Mouse (Mus musculus): Measurements from ENCODE around the gene Heatr5a.

Heatr5a gene

DNA sequence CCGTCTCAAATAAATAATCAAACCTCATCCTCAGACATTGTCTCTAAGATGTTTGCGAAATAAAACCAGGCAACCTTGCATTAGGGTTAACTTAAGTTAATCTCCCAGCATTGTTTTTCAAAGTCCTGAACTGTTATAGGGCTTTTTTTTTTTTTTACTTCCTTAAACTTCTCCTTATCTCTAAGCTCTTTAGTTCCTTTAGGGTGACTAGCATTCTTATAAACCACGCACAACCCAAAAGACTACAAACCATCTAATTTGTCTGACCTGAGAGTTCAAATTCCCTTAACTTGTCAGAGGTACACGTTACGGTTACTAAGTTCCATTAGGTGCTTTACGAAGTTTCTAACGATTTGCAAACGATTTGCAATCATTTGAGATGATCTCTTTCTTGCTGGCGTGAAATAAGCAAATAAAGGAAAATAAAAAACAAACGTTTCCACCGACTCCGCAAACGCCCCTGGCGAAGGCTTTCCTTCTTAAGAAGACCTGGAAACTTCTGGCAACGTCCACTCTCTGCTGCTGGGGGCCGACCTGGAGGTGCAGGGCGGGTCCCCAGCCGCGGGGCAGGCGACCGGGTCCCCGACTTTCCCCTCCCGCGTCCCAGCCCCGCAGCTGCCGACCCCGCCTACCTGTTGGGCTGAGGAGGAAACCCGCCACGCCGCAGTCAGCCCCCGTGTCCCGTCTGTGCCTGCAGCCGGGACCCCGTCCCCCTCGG, 610 bp downstream of the Heatr5a start:
- no peak for DNase-seq

DNA sequence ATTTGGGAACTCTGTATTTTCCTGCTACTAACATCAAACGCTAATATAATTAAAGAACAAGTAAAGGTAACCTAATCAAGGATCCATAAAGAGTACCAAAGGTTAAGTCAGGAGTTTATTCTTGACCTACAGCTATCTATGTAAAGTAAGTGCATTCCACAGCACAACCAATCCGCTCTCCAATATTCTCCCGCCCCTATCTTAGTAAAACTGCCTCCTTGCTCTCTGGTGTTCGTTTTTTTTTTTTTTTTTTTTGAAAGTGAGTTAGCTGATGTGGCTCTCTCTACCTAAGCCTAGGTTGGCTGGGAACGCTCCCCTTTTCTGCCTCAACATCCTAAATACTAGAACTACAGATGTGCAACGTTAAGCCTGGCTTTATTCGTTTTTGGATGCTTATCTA, 1.2 kb downstream of the Heatr5a start:
- DNase-seq, result no peak

DNA sequence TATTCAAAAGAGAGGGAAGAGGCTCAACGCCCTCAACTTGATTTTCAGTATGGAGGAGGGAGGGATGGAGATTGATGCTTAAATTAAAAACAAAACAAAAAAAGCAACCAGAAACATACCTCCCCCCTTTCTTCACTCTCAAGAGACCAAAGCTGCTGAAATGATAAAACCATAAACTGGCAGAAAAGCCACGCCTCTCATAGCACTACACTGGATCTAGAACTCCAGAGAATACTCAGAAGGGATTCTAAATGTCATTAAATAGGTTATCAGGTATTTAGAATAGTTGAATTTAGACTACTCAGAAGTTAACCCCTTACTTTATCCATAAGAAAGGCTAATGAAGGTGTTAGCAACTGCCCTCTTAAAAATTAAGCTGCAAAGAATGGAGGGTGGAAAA, 2.0 kb downstream of the Heatr5a start:
- no peak for DNase-seq

DNA sequence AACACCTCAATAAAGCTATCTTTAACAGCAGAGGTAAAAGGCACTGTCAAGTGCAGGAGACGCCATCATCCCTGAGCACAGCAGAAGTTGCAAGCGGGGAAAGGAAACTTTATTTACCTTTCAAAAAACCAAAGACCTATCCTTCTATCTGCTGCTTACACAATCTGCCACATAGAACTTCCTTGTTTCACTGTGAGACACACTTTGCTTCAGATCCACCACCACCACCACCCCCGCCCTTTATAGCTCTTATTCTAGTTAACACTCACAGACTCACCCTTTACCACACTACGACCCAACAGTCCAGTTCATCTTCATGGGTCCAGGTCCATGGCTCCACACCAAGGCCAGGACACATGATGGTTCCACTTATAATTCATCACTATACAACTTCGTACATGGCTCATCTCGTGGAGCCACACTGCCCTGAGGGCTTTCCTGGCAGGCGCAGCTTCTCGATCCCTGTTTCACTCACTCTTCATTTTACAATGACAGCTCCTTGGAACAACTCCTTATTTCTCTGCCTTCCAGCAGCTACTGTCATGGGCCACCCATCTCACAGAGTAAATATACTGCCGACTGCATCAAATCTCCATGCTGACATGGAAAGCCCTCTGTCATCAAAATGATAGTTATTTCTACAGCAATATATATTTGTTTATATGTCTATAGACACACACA, 3.1 kb downstream of the Heatr5a start:
- DNase-seq, result no peak

DNA sequence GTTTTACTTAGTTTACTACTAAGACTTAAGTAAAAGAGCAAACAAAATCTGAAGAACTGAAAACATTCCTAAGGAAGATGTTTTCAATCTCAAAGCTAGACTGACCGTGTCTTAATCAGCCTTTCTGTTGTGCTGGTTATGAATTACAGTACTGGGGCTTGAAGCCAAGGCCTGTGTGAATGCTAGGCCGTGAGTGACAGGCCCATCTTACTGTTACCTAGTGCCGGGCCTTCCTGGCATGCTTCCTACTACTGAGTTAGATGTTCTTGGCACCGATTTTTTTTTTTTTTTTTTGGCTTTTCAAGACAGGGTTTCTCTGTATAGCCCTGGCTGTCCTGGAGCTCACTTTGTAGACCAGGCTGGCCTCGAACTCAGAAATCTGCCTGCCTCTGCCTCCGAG, 13.5 kb downstream of the Heatr5a start:
- no peak for DNase-seq

DNA sequence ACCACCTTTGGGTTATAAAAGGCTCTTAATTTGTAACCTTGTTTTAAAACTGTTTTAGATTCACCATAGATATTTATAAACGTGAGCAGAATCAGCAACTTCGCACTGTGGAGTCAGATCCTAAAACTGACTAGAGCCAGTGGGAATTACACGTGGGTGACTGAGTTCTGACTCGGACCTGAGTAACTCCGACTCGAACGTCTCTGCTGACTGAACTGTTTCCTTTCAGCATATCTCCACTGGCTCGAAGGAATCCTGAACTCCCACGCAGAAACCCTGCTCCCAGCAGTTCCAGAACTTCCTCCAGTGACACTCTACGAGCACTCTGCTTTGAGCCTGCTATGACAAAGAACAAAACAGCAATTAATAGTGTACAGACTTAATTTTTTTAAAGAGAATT, 18.8 kb downstream of the Heatr5a start:
- DNase-seq, result no peak

DNA sequence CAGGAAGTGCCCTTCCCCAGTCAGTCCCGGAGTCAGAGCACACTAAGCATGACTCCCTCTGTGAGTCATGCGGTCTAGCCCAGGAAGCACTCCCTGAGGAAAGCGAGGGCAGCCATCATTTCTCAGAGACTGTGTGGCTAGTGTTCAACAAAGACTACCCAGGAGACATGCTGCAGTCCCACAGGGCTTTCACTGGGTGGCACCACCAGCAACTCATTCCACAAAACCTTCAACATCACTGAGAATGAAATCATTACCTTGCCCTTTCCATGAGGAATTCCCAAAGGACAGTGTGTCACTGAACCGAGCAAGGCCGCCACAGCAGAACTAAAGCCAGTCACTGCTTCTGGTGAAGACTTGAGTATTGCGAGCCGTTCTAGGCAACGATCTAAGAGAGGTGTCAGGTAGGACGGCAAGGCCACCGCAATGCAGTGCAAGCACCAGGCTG, 23.6 kb downstream of the Heatr5a start:
- no peak for DNase-seq

DNA sequence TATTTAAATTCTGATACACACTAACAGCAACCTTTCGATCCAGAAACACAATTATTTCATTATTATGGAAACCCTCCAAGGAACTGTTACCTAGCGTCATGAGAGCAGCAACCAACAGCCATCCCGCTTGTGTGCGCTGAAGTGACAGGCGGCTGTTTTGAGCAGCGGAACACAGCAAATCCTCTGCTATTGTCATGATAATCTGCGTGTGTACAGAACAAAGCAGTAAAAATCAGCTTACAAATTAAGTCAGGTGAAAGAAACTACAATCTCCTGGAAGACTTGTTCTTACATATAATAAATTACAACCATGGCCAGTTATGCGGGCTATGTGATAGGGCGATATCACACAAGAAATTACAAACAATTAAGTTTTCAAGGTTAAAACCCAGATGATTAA, 25.8 kb downstream of the Heatr5a start:
- DNase-seq, result no peak

DNA sequence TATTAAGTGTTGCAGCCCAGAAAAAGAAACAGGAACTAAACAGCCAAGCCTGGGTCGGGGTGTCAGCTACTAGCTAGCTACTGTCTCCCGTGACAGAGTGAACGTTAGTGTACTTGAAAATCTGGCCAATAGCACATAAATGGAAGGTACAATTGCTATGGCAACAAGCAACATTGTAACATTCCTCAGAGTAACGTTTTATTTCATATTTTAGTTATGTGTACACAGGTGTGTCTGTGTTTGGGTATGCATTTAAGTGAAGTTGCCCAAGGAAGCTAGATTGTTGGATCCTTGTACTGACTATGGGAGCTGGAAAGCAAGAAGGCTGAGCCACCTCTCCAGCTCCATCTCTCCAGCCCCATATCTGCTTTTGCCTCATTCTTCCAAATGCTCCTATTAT, 31.3 kb downstream of the Heatr5a start:
- DNase-seq, result no peak

DNA sequence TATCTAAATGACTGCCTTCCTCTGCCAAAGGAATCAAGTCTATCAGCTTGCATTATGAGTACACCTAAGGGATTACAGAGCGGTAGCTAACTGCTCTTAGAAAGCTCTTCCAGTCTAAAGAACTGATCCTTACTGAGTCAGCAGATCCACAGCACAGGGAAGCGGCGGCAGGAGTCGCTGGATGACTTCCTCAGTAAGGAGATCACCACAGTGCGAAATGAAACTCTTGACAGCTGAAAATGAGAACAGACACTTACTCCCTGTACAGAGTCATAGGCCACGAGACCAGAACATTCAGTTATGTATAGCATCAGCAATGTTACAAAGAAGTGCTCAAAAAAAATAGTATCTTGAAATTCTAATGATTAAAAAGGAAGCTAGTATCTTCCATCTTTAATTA, 33.2 kb downstream of the Heatr5a start:
- no peak for DNase-seq

DNA sequence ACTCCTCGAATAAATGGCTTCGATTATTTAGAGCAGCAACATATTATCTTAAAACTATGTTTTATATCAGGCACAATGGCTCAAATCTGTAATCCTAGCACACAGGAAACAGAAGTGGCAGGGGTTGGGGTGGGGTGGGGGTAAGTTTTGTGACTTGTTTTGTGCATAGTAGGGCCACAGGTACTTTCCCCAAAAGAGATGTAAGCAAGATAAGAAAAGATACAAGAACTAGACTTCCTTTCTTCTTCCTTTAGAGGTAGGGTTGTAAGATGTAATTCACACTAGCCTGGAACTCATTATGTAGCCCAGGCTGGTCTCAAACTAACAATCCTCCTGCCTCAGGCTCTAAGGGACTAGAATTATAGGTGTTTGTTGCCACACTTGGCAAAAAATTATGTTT, 41.5 kb downstream of the Heatr5a start:
- no peak for DNase-seq

DNA sequence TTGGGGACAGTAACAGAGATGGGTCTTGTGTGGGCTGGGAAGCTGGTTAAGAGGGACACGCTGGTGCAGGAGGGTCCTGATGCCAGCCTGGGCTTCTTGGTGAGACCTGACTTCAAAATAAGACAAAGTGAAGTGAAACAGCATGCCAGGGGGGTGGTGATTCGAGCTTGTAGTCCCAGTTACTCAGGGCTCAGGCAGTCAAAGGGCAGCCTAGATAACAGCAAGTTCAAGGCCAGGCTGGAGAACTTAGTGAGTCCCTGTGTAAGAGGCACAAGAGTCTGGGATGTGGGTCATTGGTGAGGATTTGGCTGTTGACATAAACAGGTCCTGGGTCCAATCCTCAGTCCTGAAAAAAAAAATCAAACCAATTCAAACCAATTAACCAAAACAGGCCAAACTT, 53.9 kb downstream of the Heatr5a start:
- DNase-seq, result no peak

DNA sequence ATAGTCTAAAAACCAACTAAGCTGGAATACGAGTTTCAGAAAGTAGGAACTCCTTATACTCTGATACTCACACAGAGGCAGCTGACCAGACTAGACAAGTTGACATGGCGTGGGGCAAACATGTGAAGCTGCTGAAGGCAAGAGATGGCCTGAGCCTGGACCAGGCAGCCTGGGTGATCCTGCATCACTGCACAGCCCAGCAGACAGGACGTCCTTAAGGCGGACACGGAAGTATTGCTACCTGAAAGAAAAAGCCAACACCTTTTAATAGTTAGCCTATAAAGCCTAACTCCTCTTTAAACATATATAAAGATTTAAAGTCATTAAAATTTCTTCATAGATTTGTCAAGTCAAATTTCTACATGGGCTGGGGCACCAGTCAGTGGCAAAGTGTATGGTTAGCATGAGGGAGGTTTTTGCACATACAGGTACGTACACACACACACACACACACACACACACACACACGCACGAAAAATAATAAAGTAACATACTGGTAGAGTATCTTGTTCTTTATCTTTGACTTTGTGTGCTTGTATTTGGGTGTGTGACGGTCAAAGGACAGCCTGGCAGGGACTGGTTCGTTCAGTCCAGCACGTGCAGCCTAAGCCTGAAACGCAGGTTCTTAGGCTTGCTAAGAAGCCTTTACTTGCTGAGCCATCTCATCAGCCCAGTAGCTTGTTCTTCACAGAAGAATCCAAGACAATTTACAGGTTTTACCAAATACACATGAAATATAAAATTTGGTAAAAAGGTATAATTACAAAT, 56.0 kb downstream of the Heatr5a start:
- no peak for DNase-seq

DNA sequence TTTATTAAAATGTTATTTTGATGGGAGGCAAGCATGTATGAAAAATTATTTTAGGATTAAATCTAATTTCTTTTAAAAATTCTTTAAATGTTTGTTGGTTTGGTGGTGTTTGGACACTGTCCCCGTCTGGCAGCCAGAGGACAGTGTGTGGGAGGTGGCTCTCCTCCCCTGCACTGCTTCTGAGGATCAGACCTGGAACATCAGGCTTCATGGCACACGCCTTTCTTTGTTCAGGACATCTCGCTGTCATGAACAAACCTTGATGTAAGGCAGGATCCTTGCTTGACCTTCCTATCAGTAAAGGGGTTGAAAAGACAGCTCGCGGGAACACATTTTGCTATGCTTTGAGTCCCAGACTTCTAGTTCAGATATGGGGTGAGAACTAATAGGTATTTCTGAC, 61.9 kb downstream of the Heatr5a start:
- no peak for DNase-seq

DNA sequence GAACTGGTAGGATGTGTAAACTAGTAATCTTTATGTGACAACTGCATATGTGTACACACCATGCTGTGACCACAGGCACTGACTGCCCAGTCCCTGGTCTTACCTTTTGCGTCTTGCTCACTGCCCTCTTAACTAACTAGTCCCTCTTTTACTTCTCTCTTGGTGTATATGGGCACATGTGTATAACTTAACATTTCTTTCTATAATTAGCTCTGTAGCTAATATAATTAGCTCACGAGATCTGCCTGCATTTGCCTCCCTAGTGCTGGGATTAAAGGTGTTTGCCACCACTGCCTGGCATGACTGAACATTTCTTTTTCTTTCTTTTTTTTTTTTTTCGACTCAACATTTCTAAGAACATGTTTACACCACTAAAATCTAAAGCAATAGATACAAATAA, 63.6 kb downstream of the Heatr5a start:
- DNase-seq, result no peak

DNA sequence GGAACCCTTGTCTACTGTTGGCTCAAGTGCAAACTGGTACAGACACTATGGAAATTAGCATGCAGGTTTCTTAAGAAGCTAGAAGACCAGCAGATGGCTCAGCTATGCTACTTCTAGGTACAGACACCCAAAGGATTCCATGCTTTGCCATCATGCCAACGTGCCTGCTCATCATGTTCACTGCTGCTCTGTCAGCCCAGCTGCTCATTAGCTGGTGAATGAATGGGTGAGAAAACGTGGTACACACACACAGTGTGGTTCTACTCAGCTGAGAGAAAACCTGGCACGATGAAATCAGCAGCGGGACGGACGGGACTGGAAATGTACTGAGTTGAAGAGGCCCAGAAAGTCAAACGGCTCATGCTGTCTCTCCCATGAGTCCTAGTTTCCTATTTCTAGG, 70.6 kb downstream of the Heatr5a start:
- no peak for DNase-seq

DNA sequence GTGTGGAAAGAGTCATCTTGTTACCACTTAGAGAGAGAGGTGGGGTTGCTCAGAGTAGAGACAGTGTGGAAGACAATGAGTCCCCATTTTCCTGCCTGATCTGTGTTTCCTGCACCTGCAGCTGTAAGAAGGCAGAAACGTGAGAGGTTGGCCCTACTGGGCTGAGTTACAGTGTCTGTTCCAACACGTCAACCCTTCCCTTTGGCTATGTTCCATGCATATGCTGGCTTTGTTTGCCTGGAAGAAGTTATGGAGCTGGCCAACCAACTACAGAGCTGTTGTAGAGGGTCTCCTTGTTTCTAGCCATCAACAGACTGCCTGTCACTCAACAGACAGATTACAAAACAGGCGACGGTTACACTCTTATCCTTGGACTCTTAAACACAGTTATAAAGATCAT, 74.2 kb downstream of the Heatr5a start:
- DNase-seq, result no peak

DNA sequence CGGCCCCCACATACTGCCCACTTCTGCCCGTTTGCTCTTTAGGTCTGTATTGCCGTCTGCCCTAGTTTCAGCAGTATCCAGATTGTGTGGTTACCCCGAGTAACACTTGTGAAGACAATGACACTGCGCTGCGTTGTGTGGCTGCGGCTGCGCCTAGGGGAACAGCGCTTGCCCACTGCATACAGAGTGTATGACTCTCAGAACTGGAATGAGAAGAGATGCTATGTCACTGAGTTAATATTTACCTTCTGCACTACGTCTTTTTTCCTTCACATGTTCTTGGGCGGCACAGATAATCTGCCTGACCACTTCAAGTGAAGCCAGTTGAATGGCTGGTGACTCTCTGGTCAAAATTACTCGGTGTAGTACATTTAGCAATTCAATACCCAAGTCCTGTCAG, 82.5 kb downstream of the Heatr5a start:
- no peak for DNase-seq

DNA sequence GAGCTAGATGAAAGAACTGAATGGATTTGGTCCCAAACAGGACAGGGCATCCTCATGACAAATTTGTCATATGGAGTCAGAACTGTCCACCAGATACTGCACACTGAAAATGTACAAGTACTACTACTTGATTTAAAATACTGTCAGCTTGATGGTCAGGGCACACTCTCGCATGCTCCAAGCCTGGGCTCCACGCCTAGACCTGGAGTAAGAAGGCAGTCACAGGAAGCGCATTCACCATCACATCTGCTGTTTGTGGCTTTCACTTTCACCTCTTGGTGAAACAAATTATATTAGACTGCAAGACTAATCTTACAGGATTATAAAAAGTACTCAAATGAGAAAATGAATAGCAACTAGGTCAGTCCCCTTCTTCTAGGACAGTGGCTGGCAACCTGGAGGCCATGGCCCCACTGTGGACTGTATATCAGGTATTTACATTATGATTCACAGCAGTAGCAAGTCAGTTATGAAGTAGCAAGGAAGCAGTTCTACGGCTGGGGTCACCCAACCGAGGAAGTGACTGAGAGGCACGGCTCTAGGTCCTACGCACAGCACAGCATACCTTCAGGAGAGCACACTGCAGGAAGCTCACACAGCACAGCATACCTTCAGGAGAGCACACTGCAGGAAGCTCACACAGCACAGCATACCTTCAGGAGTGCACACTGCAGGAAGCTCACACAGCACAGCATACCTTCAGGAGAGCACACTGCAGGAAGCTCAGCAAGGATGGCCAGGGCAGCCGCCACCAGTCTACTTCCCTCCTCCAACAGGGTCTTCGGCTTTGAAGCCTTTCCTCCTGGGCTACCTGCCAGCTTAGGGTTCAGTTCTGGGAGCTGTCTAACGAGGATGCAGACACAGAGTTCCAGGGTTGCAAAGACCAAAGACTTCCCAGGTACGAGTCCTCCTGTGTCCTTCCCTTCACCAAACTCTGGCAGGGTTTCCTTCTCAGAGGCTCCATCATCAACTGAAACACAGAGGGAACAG, 83.5 kb downstream of the Heatr5a start:
- DNase-seq, result peak; percentile 58 to 68

DNA sequence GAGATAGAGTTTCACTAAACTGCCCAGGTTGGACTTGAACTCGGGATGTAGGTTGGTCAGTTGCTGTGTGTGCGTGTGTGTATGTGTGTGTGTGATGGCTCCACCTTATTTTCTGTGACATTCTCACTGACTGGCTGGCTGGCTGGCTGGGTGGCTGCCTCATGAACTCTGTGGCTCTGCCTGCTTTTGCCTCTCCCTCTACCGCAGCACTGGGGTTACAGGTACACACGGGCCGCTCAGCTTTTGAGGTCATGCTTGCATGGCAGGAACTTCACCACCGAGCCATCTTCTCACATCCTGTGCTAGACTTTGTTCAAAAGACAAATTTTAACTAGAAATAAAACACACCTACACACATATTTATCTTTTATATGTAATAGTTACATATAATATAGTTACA, 84.8 kb downstream of the Heatr5a start:
- peak; percentile 68 to 83 for DNase-seq

DNA sequence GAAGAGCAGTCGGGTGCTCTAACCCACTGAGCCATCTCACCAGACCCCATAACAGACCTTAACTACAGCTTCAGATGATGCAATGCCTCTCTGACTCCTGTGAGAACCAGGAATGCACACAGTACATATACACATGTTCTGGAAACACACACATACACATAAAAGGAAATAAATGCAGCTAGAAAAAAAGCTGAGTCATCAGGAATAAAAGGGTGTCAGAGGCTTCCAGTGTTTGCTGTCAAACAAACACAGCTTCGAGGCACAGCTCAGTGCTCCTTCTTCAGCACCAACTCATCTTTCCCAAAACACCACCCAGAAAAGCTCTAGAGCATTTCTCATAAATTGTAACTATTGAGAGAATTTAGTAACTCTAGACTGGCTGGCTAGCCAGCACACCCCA, 86.3 kb downstream of the Heatr5a start:
- DNase-seq, result no peak

DNA sequence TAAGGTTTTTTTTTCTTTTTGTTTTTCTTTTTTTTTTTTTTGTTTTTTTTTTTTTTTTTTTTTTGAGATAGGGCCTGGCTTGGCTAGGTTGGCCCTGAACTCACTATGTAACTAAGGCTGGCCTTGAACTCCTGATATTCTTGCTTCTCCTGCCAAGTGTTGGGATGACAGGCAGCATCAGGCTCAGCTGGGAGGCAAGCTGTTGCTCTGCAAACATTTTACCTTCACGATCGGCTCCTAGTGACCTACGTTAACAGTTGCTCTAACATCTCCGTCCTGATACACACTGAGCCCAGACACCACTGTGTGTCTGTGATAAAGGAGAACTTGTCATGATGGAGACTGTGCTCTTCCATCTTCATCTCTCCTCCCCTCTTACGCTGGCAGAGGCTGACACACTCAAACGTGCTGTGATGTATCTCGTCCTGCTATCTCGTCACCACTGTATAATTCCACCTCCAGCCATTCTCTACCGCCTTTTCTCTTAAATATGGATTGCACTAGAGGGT, 87.8 kb downstream of the Heatr5a start:
- no peak for DNase-seq
